Mouse (Mus musculus): ENCODE measurements around the gene Parp14. TPM values are rescaled to one million over a fixed set of nuclear protein-coding genes. Genes with fewer than 3 reads are reported as not detected.
A peak's percentile ranks its signal among the peaks of the same experiment; 100 is the strongest.

The Parp14 gene
- polyA plus RNA-seq, 1 experiment from 2014 or later = 1.4 TPM

GRCm38 (mm10) chr16:35869126-35869525 lies 2.2 kb downstream of the Parp14 start:
- no peak for ATAC-seq (ENCODE audit: insufficient read depth)
- peak overlapping the region; percentile 42 for H3K4me2 ChIP-seq
- peaks cover 34% of the 10 kb centered on the region for H3K4me1 ChIP-seq (replicated peaks)
- no peaks in the 10 kb centered on the region for H3K36me3 ChIP-seq (replicated peaks)
- whole genome bisulfite sequencing (ENCODE audit: insufficient replicate concordance) = 19% methylated on average over 3 of the region's 3 CpGs
- H3K27me3 ChIP-seq = peaks cover 29% of the 10 kb centered on the region
- no peak overlapping the region for H3K9ac ChIP-seq
- no peaks in the 10 kb centered on the region for H3K9me3 ChIP-seq (replicated peaks)
- peak overlapping the region; percentile 21 for H3K4me3 ChIP-seq (replicated peaks)
- no peak overlapping the region for H3K27ac ChIP-seq (replicated peaks)

GRCm38 (mm10) chr16:35867726-35868125 lies 3.6 kb downstream of the Parp14 start:
- Histone ChIP-seq H3K27ac (replicated peaks) (no peak overlapping the region), H3K9ac (no peak overlapping the region), H3K4me3 (replicated peaks) (no peak overlapping the region), H3K36me3 (replicated peaks) (no peaks in the 10 kb centered on the region), H3K27me3 (peaks cover 18% of the 10 kb centered on the region), H3K9me3 (replicated peaks) (no peaks in the 10 kb centered on the region), H3K4me2 (no peak overlapping the region), H3K4me1 (replicated peaks) (peaks cover 34% of the 10 kb centered on the region)
- ATAC-seq (ENCODE audit: insufficient read depth) = no peak
- 72% methylated on average over 11 of the region's 11 CpGs for WGBS (ENCODE audit: insufficient replicate concordance)

- Histone ChIP-seq H3K27ac (replicated peaks) (no peak overlapping the region), H3K36me3 (replicated peaks) (0 out of 2 replicates have a peak, but pooled peaks cover 5% of the 10 kb centered on the region), H3K4me1 (replicated peaks) (peaks cover 20% of the 10 kb centered on the region), H3K4me2 (no peak overlapping the region), H3K9me3 (replicated peaks) (no peaks in the 10 kb centered on the region), H3K27me3 (no peaks in the 10 kb centered on the region), H3K4me3 (replicated peaks) (no peak overlapping the region), H3K9ac (no peak overlapping the region)
- no peak for ATAC-seq (ENCODE audit: insufficient read depth)
- 60% methylated on average over 1 of the region's 1 CpGs for WGBS (ENCODE audit: insufficient replicate concordance)
These were observed 9.3 kb downstream of the Parp14 start for GRCm38 (mm10) chr16:35862057-35862456.

GRCm38 (mm10) chr16:35860236-35860635 lies 11.1 kb downstream of the Parp14 start:
- WGBS (ENCODE audit: insufficient replicate concordance) = 78% methylated on average over 16 of the region's 16 CpGs
- no peak for ATAC-seq (ENCODE audit: insufficient read depth)
- H3K27ac ChIP-seq (replicated peaks) = no peak overlapping the region

GRCm38 (mm10) chr16:35856766-35857165 lies 14.6 kb downstream of the Parp14 start:
- peak overlapping the region; percentile 10; the same call in 1 of the 2 replicates for H3K4me3 ChIP-seq (replicated peaks)
- H3K9me3 ChIP-seq (replicated peaks) = no peaks in the 10 kb centered on the region
- no peak overlapping the region for H3K9ac ChIP-seq
- peak overlapping the region; percentile 81 for H3K27ac ChIP-seq (replicated peaks)
- H3K4me1 ChIP-seq (replicated peaks) = peaks cover 32% of the 10 kb centered on the region
- ATAC-seq (ENCODE audit: insufficient read depth) = peak; percentile 99
- no peaks in the 10 kb centered on the region for H3K27me3 ChIP-seq
- H3K4me2 ChIP-seq = peak overlapping the region; percentile 60
- WGBS (ENCODE audit: insufficient replicate concordance) = 26% methylated on average over 18 of the region's 18 CpGs
- 0 out of 2 replicates have a peak, but pooled peaks cover 2% of the 10 kb centered on the region for H3K36me3 ChIP-seq (replicated peaks)

More at GRCm38 (mm10) chr16:35860236-35860635, 11.1 kb downstream of the Parp14 start:
- Histone ChIP-seq H3K4me2 (no peak overlapping the region), H3K4me3 (replicated peaks) (no peak overlapping the region), H3K36me3 (replicated peaks) (0 out of 2 replicates have a peak, but pooled peaks cover 5% of the 10 kb centered on the region), H3K4me1 (replicated peaks) (peaks cover 32% of the 10 kb centered on the region), H3K9me3 (replicated peaks) (no peaks in the 10 kb centered on the region), H3K9ac (no peak overlapping the region), H3K27me3 (no peaks in the 10 kb centered on the region)

- no peak overlapping the region for H3K4me3 ChIP-seq (replicated peaks)
- H3K9me3 ChIP-seq (replicated peaks) = no peaks in the 10 kb centered on the region
- H3K4me2 ChIP-seq = no peak overlapping the region
- no peak for ATAC-seq (ENCODE audit: insufficient read depth)
- H3K9ac ChIP-seq = no peak overlapping the region
- peaks cover 32% of the 10 kb centered on the region for H3K4me1 ChIP-seq (replicated peaks)
- no peaks in the 10 kb centered on the region for H3K27me3 ChIP-seq
- WGBS (ENCODE audit: insufficient replicate concordance) = 77% methylated on average over 4 of the region's 4 CpGs
- no peak overlapping the region for H3K27ac ChIP-seq (replicated peaks)
- no peaks in the 10 kb centered on the region for H3K36me3 ChIP-seq (replicated peaks)
These were observed 15.5 kb downstream of the Parp14 start for GRCm38 (mm10) chr16:35855846-35856245.

- H3K9me3 ChIP-seq (replicated peaks) = no peaks in the 10 kb centered on the region
- no peak overlapping the region for H3K4me2 ChIP-seq
- H3K4me3 ChIP-seq (replicated peaks) = no peak overlapping the region
- no peak overlapping the region for H3K27ac ChIP-seq (replicated peaks)
- no peaks in the 10 kb centered on the region for H3K27me3 ChIP-seq
- no peaks in the 10 kb centered on the region for H3K4me1 ChIP-seq (replicated peaks)
- no peak overlapping the region for H3K9ac ChIP-seq
- no peak for ATAC-seq (ENCODE audit: insufficient read depth)
- no peaks in the 10 kb centered on the region for H3K36me3 ChIP-seq (replicated peaks)
These were observed 24.2 kb downstream of the Parp14 start for GRCm38 (mm10) chr16:35847138-35847537.

- no peak for ATAC-seq (ENCODE audit: insufficient read depth)
- Histone ChIP-seq H3K9ac (no peak overlapping the region), H3K4me2 (no peak overlapping the region), H3K4me1 (replicated peaks) (no peaks in the 10 kb centered on the region), H3K27me3 (no peaks in the 10 kb centered on the region), H3K4me3 (replicated peaks) (no peak overlapping the region), H3K9me3 (replicated peaks) (no peaks in the 10 kb centered on the region), H3K36me3 (replicated peaks) (no peaks in the 10 kb centered on the region), H3K27ac (replicated peaks) (no peak overlapping the region)
- 4% methylated on average over 1 of the region's 1 CpGs for WGBS (ENCODE audit: insufficient replicate concordance)
These were observed 31.7 kb downstream of the Parp14 start for GRCm38 (mm10) chr16:35839680-35840079.

GRCm38 (mm10) chr16:35834653-35835052 lies 36.7 kb downstream of the Parp14 start:
- H3K36me3 ChIP-seq (replicated peaks) = no peaks in the 10 kb centered on the region
- no peak overlapping the region for H3K4me2 ChIP-seq
- H3K27ac ChIP-seq (replicated peaks) = no peak overlapping the region
- no peaks in the 10 kb centered on the region for H3K27me3 ChIP-seq
- no peak for ATAC-seq (ENCODE audit: insufficient read depth)
- no peak overlapping the region for H3K4me3 ChIP-seq (replicated peaks)
- 80% methylated on average over 8 of the region's 8 CpGs for WGBS (ENCODE audit: insufficient replicate concordance)
- H3K9me3 ChIP-seq (replicated peaks) = no peaks in the 10 kb centered on the region
- no peaks in the 10 kb centered on the region for H3K4me1 ChIP-seq (replicated peaks)
- H3K9ac ChIP-seq = no peak overlapping the region

- Histone ChIP-seq H3K27me3 (no peaks in the 10 kb centered on the region), H3K9ac (no peak overlapping the region), H3K4me2 (no peak overlapping the region), H3K27ac (replicated peaks) (no peak overlapping the region), H3K4me1 (replicated peaks) (no peaks in the 10 kb centered on the region), H3K36me3 (replicated peaks) (peaks cover 2% of the 10 kb centered on the region), H3K9me3 (replicated peaks) (no peaks in the 10 kb centered on the region), H3K4me3 (replicated peaks) (no peak overlapping the region)
- WGBS (ENCODE audit: insufficient replicate concordance) = 58% methylated on average over 3 of the region's 3 CpGs
- ATAC-seq (ENCODE audit: insufficient read depth) = no peak
These were observed 38.4 kb downstream of the Parp14 start for GRCm38 (mm10) chr16:35832926-35833325.

- Histone ChIP-seq H3K9me3 (replicated peaks) (no peaks in the 10 kb centered on the region), H3K4me1 (replicated peaks) (no peaks in the 10 kb centered on the region), H3K27me3 (no peaks in the 10 kb centered on the region), H3K4me3 (replicated peaks) (no peak overlapping the region), H3K36me3 (replicated peaks) (peaks cover 30% of the 10 kb centered on the region), H3K9ac (no peak overlapping the region), H3K27ac (replicated peaks) (no peak overlapping the region), H3K4me2 (no peak overlapping the region)
- ATAC-seq (ENCODE audit: insufficient read depth) = no peak
- 49% methylated on average over 7 of the region's 7 CpGs for WGBS (ENCODE audit: insufficient replicate concordance)
These were observed 41.3 kb downstream of the Parp14 start for GRCm38 (mm10) chr16:35829999-35830398.
